In the genomic region with DNA sequence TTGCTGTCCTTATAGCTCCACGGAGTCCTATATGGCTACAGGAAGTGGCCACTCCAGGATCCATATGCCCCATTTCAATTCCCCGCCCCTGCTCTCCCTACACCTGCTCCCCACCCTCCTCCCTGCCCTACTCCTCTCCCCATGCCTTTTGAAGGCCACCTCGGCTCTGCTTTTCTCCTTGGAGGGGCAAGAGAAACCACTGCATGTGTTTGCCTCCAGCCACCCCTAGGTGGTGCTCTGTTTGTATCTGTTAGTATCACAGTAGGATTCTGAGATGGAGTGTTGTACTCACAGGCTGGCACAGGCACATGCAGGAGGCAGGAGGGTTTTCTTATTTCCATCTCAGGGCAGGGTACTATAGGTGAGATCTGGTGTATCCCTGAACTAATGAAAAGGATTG, we compare ENCODE assay signal across 8 mouse cellular contexts.
A peak's percentile ranks its signal among the peaks of the same experiment; 100 is the strongest.
DNase-seq lines count a peak whose midpoint lies in the region; ATAC-seq lines count a peak whose summit lies in the region.

No protein-coding gene starts in this region.

- peak; percentile 18 for DNase-seq in CD4-positive, CD25-positive, alpha-beta regulatory T cell, adult 2 months (ENCODE audit: low read depth, low spot score)
- DNase-seq in adrenal gland, adult (ENCODE audit: inconsistent age in 2 of 2, low spot score in 1 of 2), result peak; percentile 53 to 85
- DNase-seq in embryo, embryonic 10.5 days (ENCODE audit: low spot score), result peak; percentile 74
- DNase-seq in heart, postnatal 10 days, result peak; percentile 70 to 81
- peak; percentile 54 to 71 for DNase-seq in layer of hippocampus, postnatal 14 days (ENCODE audit: low spot score in 2 of 2)
- peak; percentile 43 for DNase-seq in mesoderm, embryonic 11.5 days (ENCODE audit: low read depth, low spot score)
- DNase-seq in right cerebral cortex, postnatal 4 days, result peak; percentile 52

- intact Hi-C loops in heart, postnatal 10 days (cut with DNase I), result loop anchor here (1.0 to 2.0 kb wide), 3 partner anchors 23 to 289 kb away; no protein-coding TSS in a partner anchor

- ATAC-seq in CD4-positive, CD25-positive, alpha-beta regulatory T cell, adult 4 months, result no peak

Comparison
In these comparisons a context has a peak if more than half of its experiments do, and no peak if none do; other contexts are left out.
1. DNase-seq: peak in every context shown above with its lines; median percentile 76 in heart, postnatal 10 days; 74 in embryo, embryonic 10.5 days; 69 in adrenal gland, adult; 62 in layer of hippocampus, postnatal 14 days; 52 in right cerebral cortex, postnatal 4 days; 43 in mesoderm, embryonic 11.5 days; 18 in CD4-positive, CD25-positive, alpha-beta regulatory T cell, adult 2 months.